In genomic region chr5:36165424-36166302, GRCm38 (mm10) we compare ENCODE assay signal across 17 mouse cellular contexts. TPM values are rescaled to one million over a fixed set of nuclear protein-coding genes. Genes with fewer than 3 reads are reported as not detected.
DNase-seq lines count a peak whose midpoint lies in the region; ATAC-seq and TF ChIP-seq lines count a peak whose summit lies in the region.
"Had no signal": no experiment of that assay in that cellular context is flagged by ENCODE, and none has a peak within 500 bp of the region (broad histone marks: within the 10 kb centered on the region; RNA-seq: fewer than 3 reads in every experiment).

No protein-coding gene starts in this region.

- 74% methylated on average over 21 of the region's 21 CpGs for WGBS in forebrain, embryonic 15.5 days
- 84% methylated on average over 21 of the region's 21 CpGs for WGBS in forebrain, embryonic 14.5 days
- WGBS in midbrain, embryonic 11.5 days: 68% methylated on average over 21 of the region's 21 CpGs
- WGBS in lung, adult 2 months: 83% methylated on average over 21 of the region's 21 CpGs

- no peaks in the 10 kb centered on the region for H3K9me3 ChIP-seq in forebrain, embryonic 15.5 days
- no peaks in the 10 kb centered on the region for H3K9me3 ChIP-seq in forebrain, embryonic 14.5 days (replicated peaks; ENCODE audit: control insufficient read depth, low read length)
- no peaks in the 10 kb centered on the region for H3K9me3 ChIP-seq in midbrain, embryonic 11.5 days (ENCODE audit: control insufficient read depth, low read length)
- H3K9me3 ChIP-seq: G1E; intestine, embryonic 15.5 days; liver, embryonic 13.5 days; neural tube, embryonic 15.5 days had no signal

- TF ChIP-seq POLR2A in lung, adult 2 months (IDR thresholded peaks at IDR 0.05; ENCODE audit: borderline replicate concordance, extremely low read depth, low read depth, low read length): no peak

- H3K4me3 ChIP-seq in forebrain, embryonic 15.5 days: no peak overlapping the region
- H3K4me3 ChIP-seq in forebrain, embryonic 14.5 days (ENCODE audit: low read depth, low read length): no peak overlapping the region
- no peak overlapping the region for H3K4me3 ChIP-seq in midbrain, embryonic 11.5 days (ENCODE audit: low read depth, low read length)
- no peak overlapping the region for H3K4me3 ChIP-seq in lung, adult 2 months (replicated peaks; ENCODE audit: extremely low read depth, low read depth, low read length)
- H3K4me3 ChIP-seq: intestine, embryonic 15.5 days; liver, embryonic 13.5 days; neural tube, embryonic 15.5 days had no signal

- no peaks in the 10 kb centered on the region for H3K36me3 ChIP-seq in forebrain, embryonic 15.5 days
- H3K36me3 ChIP-seq in forebrain, embryonic 14.5 days (ENCODE audit: control insufficient read depth, insufficient read depth, low read length): no peaks in the 10 kb centered on the region
- no peaks in the 10 kb centered on the region for H3K36me3 ChIP-seq in midbrain, embryonic 11.5 days (ENCODE audit: control insufficient read depth, insufficient read depth, low read length)
- H3K36me3 ChIP-seq: G1E; intestine, embryonic 15.5 days; liver, embryonic 13.5 days; neural tube, embryonic 15.5 days had no signal

- no peak overlapping the region for H3K4me2 ChIP-seq in forebrain, embryonic 15.5 days (replicated peaks)
- no peak overlapping the region for H3K4me2 ChIP-seq in forebrain, embryonic 14.5 days (ENCODE audit: low read length)
- H3K4me2 ChIP-seq in midbrain, embryonic 11.5 days: no peak overlapping the region
- H3K4me2 ChIP-seq: intestine, embryonic 15.5 days; liver, embryonic 13.5 days; neural tube, embryonic 15.5 days had no signal

- TF ChIP-seq CTCF in lung, adult 2 months (IDR thresholded peaks at IDR 0.05; ENCODE audit: insufficient read depth, low read length): no peak

- no peaks in the 10 kb centered on the region for H3K27me3 ChIP-seq in forebrain, embryonic 15.5 days
- no peaks in the 10 kb centered on the region for H3K27me3 ChIP-seq in forebrain, embryonic 14.5 days (replicated peaks; ENCODE audit: control insufficient read depth, insufficient read depth, low read length)
- no peaks in the 10 kb centered on the region for H3K27me3 ChIP-seq in midbrain, embryonic 11.5 days (ENCODE audit: control insufficient read depth, insufficient read depth, low read length)
- H3K27me3 ChIP-seq: intestine, embryonic 15.5 days; liver, embryonic 13.5 days; neural tube, embryonic 15.5 days had no signal

- 0 out of 2 replicates have a peak overlapping the region, but pooled peaks have one; percentile 13 for H3K27ac ChIP-seq in forebrain, embryonic 15.5 days (replicated peaks)
- H3K27ac ChIP-seq in forebrain, embryonic 14.5 days (ENCODE audit: low read depth, low read length): no peak overlapping the region
- no peak overlapping the region for H3K27ac ChIP-seq in midbrain, embryonic 11.5 days (ENCODE audit: low read depth, low read length)
- H3K27ac ChIP-seq: intestine, embryonic 15.5 days; kidney, postnatal 0 days; liver, embryonic 13.5 days; neural tube, embryonic 15.5 days had no signal

- H3K9ac ChIP-seq in forebrain, embryonic 15.5 days (replicated peaks): no peak overlapping the region
- H3K9ac ChIP-seq in forebrain, embryonic 14.5 days (ENCODE audit: low read length): no peak overlapping the region
- H3K9ac ChIP-seq in midbrain, embryonic 11.5 days (ENCODE audit: low read length): no peak overlapping the region
- H3K9ac ChIP-seq: intestine, embryonic 15.5 days; liver, embryonic 13.5 days; neural tube, embryonic 15.5 days had no signal

- no peak for ATAC-seq in forebrain, embryonic 15.5 days (replicated peaks)
- no peak for ATAC-seq in forebrain, embryonic 14.5 days
- ATAC-seq in midbrain, embryonic 11.5 days (ENCODE audit: low FRiP score): peak; percentile 43
- ATAC-seq: intestine, embryonic 15.5 days had no signal

- no peak for DNase-seq in forebrain, embryonic 14.5 days (ENCODE audit: low spot score)
- peak; percentile 10 for DNase-seq in retina, embryonic 14.5 days (ENCODE audit: low spot score)
- no peak for DNase-seq in retina, postnatal 1 day
- DNase-seq in midbrain, embryonic 11.5 days (ENCODE audit: low spot score, missing footprints): peak; percentile 81
- DNase-seq in lung, adult 2 months: no peak
- no peak for DNase-seq in urinary bladder, postnatal 36 days (ENCODE audit: low spot score in 2 of 2)
- DNase-seq: adrenal gland, postnatal 25 days; heart, postnatal 10 days; liver, embryonic 13.5 days; lung, postnatal 10 days; thymus, postnatal 36 days had no signal

- H3K4me1 ChIP-seq in forebrain, embryonic 15.5 days: peaks cover 7% of the 10 kb centered on the region; the same call in 1 of the 2 replicates
- H3K4me1 ChIP-seq in forebrain, embryonic 14.5 days (ENCODE audit: control insufficient read depth, insufficient read depth, low read length): 0 out of 2 replicates have a peak, but pooled peaks cover 4% of the 10 kb centered on the region
- peaks cover 6% of the 10 kb centered on the region for H3K4me1 ChIP-seq in midbrain, embryonic 11.5 days (ENCODE audit: control insufficient read depth, insufficient read depth, low read length)
- H3K4me1 ChIP-seq in lung, adult 2 months (ENCODE audit: control insufficient read depth, insufficient read depth, low read length): no peaks in the 10 kb centered on the region
- H3K4me1 ChIP-seq: intestine, embryonic 15.5 days; liver, embryonic 13.5 days had no signal

RNA-seq across cellular contexts. Expression of gene Psapl1, which starts 38.2 kb away (rescaled TPM):
- polyA plus RNA-seq in forebrain, embryonic 15.5 days (2015; fragmentation: Nextera tagmentation; extraction: Ambion mirVana): 0.06 TPM in 1 of 2 replicates, not detected in the other
- not detected in 2 replicates for polyA plus RNA-seq in forebrain, embryonic 14.5 days (2014; fragmentation: Nextera tagmentation; extraction: Ambion mirVana)
- 0.16 TPM in 1 of 2 replicates, not detected in the other for polyA plus RNA-seq in midbrain, embryonic 11.5 days (2014; fragmentation: Nextera tagmentation; extraction: Ambion mirVana)
- 0.11 and 25.6 TPM in 2 replicates for polyA plus RNA-seq in lung, adult 2 months (2012; rRNA removed)
- polyA plus RNA-seq: frontal cortex, adult 2 months; G1E; liver, embryonic 13.5 days; neural tube, embryonic 15.5 days had no signal

Comparison
In these comparisons a context has a peak if more than half of its experiments do, and no peak if none do; other contexts are left out.
1. DNase-seq: peak in retina, embryonic 14.5 days (single experiment) and midbrain, embryonic 11.5 days (single experiment); none in forebrain, embryonic 14.5 days (single experiment), retina, postnatal 1 day (single experiment), lung, adult 2 months (single experiment) and urinary bladder, postnatal 36 days (0 of 2).